Mouse (Mus musculus) heart, postnatal 0 days (tissue): Measurements from ENCODE around the gene Gm20498. TPM values are rescaled to one million over a fixed set of nuclear protein-coding genes. Genes with fewer than 3 reads are reported as not detected.
"Not testable (repeated sequence)": the region's sequence is repeated elsewhere in the genome, so short reads cannot be mapped to it uniquely, and the experiment has no call there.

Experiments used
- ATAC-seq: fragments of 200-750 bp; cut with Nextera tagmentation; 2 replicates; pipeline ENCODE4 v1.8.0; 2017; ENCODE audit warnings: low read depth, moderate number of reproducible peaks, moderate library complexity; ENCODE audit not compliant: insufficient read depth
- DNase-seq: peaks from one replicate; pipeline ENCODE4 v3.0.0-alpha.2; 2016; ENCODE audit warnings: low spot score
- H3K27ac ChIP-seq: fragments of 300-500 bp; sonication (generic); 2 replicates; pipeline ENCODE4 v1.5.1; 2014; ENCODE audit warnings: low read depth, mild to moderate bottlenecking
- H3K27me3 ChIP-seq: fragments of 300-500 bp; sonication (generic); 2 replicates; pipeline ENCODE4 v1.6.1; 2014; ENCODE audit warnings: low read length, mixed read lengths; ENCODE audit not compliant: control insufficient read depth, insufficient read depth
- H3K36me3 ChIP-seq: fragments of 300-500 bp; sonication (generic); replicated peaks from 2 replicates; pipeline ENCODE4 v1.6.1; 2014; ENCODE audit warnings: low read length, mixed read lengths; ENCODE audit not compliant: control insufficient read depth, insufficient read depth
- H3K4me1 ChIP-seq: fragments of 300-500 bp; sonication (generic); 2 replicates; pipeline ENCODE4 v1.6.1; 2014; ENCODE audit warnings: antibody characterized with exemption; ENCODE audit not compliant: control insufficient read depth, insufficient read depth
- H3K4me2 ChIP-seq: fragments of 300-500 bp; sonication (generic); 2 replicates; pipeline ENCODE4 v1.6.1; 2014; ENCODE audit warnings: low read depth, mild to moderate bottlenecking, low read length, moderate library complexity
- H3K4me3 ChIP-seq: fragments of 300-500 bp; sonication (generic); 2 replicates; pipeline ENCODE4 v1.5.1; 2014; ENCODE audit warnings: low read depth, low read length
- H3K9ac ChIP-seq: fragments of 300-500 bp; sonication (generic); replicated peaks from 2 replicates; pipeline ENCODE4 v1.6.1; 2014; ENCODE audit warnings: low read depth, low read length, mixed read lengths
- H3K9me3 ChIP-seq: fragments of 300-500 bp; sonication (generic); replicated peaks from 2 replicates; pipeline ENCODE4 v1.6.1; 2016; ENCODE audit warnings: low read length; ENCODE audit not compliant: control insufficient read depth
- CTCF ChIP-seq: IDR thresholded peaks from 2 replicates; pipeline ENCODE4 v1.5.1; 2016; ENCODE audit warnings: antibody characterized with exemption, control low read depth, low read depth
- EP300 ChIP-seq: IDR thresholded peaks from 2 replicates; pipeline ENCODE4 v1.6.1; 2016; ENCODE audit warnings: antibody characterized with exemption, low read depth
- WGBS: fragments of 180-500 bp; shearing (Covaris S2); extraction: QIAGEN DNeasy Blood & Tissue Kit; methylation state at CpG from one replicate; pipeline ENCODE4 v1.1.7; 2014; 5-methylcytosine and 5-hydroxymethylcytosine counted together
- polyA plus RNA-seq: library from polyadenylated mRNA; unstranded; fragments of >200 nt; fragmentation: Nextera tagmentation; extraction: Ambion mirVana; gene quantifications from 2 replicates; pipeline ENCODE4 v1.2.1, GENCODE M21; 2015
- total RNA-seq: library from RNA; depleted of rRNA; stranded (reverse); fragments of >200 nt; gene quantifications from 2 replicates; pipeline ENCODE4 v1.2.3, GENCODE M21; 2014; ENCODE audit warnings: low replicate concordance

Gm20498 gene
- total and polyA plus RNA-seq, 2 experiments from 2014 or later = 25.4 to 46.5 TPM

GRCm38 (mm10) chr12:81533029-81533419 is 319 bp upstream of the Gm20498 start:
- ATAC-seq (peak; percentile 3; the same call in 1 of the 2 replicates), DNase-seq (no peak)
- Histone ChIP-seq H3K27ac (peak overlapping the region; percentile 73), H3K4me3 (peak overlapping the region; percentile 98), H3K4me1 (no peaks in the 10 kb centered on the region; the same call in 1 of the 2 replicates), H3K27me3 (no peaks in the 10 kb centered on the region), H3K9ac (peak overlapping the region; percentile 82), H3K9me3 (no peaks in the 10 kb centered on the region), H3K36me3 (no peaks in the 10 kb centered on the region), H3K4me2 (peak overlapping the region; percentile 71)
- TF ChIP-seq EP300 = no peak
- no peak for TF ChIP-seq CTCF
- WGBS = 34% methylated on average over 4 of the region's 4 CpGs

- DNase-seq, H3K27ac ChIP-seq, H3K9ac ChIP-seq, H3K36me3 ChIP-seq, H3K27me3 ChIP-seq, H3K4me3 ChIP-seq, H3K4me1 ChIP-seq, H3K4me2 ChIP-seq, H3K9me3 ChIP-seq, ATAC-seq: not testable (repeated sequence)
- 73% methylated on average over 8 of the region's 8 CpGs for WGBS
Measured at GRCm38 (mm10) chr12:81530587-81530986, 2.1 kb downstream of the Gm20498 start.

GRCm38 (mm10) chr12:81496906-81497305 is 35.8 kb downstream of the Gm20498 start:
- DNase-seq, H3K27me3 ChIP-seq, H3K4me3 ChIP-seq, H3K4me2 ChIP-seq, H3K9ac ChIP-seq, H3K9me3 ChIP-seq, H3K27ac ChIP-seq, H3K4me1 ChIP-seq, H3K36me3 ChIP-seq, ATAC-seq: not testable (repeated sequence)
- WGBS = 97% methylated on average over 9 of the region's 9 CpGs

DNA sequence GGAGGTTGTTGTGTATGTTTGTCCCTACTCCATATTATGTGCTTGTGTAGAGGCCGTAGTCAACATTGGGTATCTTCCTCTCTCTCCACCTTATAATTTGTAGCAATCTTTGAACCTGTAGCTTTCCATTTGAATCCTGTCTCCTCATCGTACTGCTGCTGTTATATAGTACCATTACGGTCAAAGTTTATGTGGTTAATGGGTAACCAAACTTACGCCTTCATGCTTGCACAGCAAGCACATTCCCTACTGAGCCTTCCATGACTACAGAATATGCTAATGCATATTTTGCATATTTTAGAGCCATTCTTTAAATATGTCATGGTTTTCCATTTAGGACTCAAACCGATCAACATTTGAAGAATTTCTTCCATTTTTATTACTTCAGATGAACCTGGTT is 42.2 kb downstream of the Gm20498 start:
- 93% methylated on average over 5 of the region's 5 CpGs for WGBS

DNA sequence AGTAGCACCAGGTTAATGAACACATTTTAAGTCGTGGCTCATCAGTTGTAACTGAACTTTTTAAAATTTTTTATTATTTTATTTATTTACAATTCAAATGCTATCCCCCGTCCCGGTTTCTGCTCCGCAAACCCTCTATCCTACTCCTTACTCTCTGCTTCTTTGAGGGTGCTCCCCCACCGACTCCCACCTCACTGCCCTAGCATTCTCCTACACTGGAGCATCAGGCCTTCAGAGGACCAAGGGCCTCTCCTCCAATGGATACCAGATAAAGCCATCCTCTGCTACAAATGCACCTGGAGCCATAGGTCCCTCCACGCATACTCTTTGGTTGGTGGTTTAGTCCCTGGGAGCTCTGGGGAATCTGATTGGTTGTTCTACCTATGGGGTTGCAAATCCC is 47.4 kb downstream of the Gm20498 start:
- 40% methylated on average over 6 of the region's 6 CpGs for WGBS
- Histone ChIP-seq H3K9me3 (no peaks in the 10 kb centered on the region), H3K27ac (peak overlapping the region; percentile 96; the same call in 1 of the 2 replicates), H3K36me3 (no peaks in the 10 kb centered on the region), H3K27me3 (no peaks in the 10 kb centered on the region), H3K4me3 (peak overlapping the region; percentile 82), H3K4me2 (peak overlapping the region; percentile 80), H3K4me1 (no peaks in the 10 kb centered on the region), H3K9ac (no peak overlapping the region)
- no peak for DNase-seq
- TF ChIP-seq CTCF (no peak), EP300 (no peak)
- ATAC-seq = no peak

More for the DNA sequence above, 42.2 kb downstream of the Gm20498 start:
- ATAC-seq = no peak
- no peak overlapping the region for H3K4me2 ChIP-seq
- H3K27ac ChIP-seq = no peak overlapping the region
- no peaks in the 10 kb centered on the region for H3K27me3 ChIP-seq
- no peaks in the 10 kb centered on the region for H3K9me3 ChIP-seq
- H3K4me3 ChIP-seq = no peak overlapping the region
- H3K9ac ChIP-seq = no peak overlapping the region
- no peak for DNase-seq
- TF ChIP-seq CTCF = no peak
- no peak for TF ChIP-seq EP300
- H3K4me1 ChIP-seq = no peaks in the 10 kb centered on the region
- H3K36me3 ChIP-seq = no peaks in the 10 kb centered on the region

DNA sequence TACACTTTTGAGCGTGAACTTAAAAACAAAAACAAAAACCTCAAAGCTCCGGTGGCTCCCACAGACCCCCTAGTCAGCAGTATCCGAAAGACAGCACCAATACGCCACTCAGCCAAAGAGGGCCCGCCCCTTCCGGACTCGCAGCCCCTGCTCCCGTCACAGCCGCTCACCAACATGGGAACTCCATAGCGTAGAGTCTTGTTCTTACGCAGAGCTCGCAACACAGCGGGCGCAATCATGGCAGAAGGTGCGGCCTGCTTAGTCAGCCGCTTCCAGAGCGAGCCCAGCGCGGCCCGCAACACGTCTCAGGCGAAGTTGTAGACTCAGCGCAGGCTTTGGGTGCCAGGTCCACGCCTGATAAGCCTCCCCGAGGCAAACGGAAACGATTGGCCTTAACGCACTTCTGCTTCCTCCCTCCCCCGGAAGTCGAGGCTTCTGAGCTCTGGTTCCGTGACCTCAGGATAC is 47.9 kb downstream of the Gm20498 start, which contains the start of gene Cox16:
Cox16 (minus strand) TSS at position 401 of the 465 bp plus-strand sequence.
- ATAC-seq (peak; percentile 97), DNase-seq (peak; percentile 72)
- TF ChIP-seq EP300 = peak; percentile 58; the same call in 1 of the 2 replicates
- TF ChIP-seq CTCF = no peak
- Histone ChIP-seq H3K36me3 (no peaks in the 10 kb centered on the region), H3K27me3 (no peaks in the 10 kb centered on the region), H3K4me3 (peak within 1 kb of the TSS; percentile 82), H3K4me2 (peak within 1 kb of the TSS; percentile 80), H3K27ac (peak within 1 kb of the TSS; percentile 96), H3K9ac (peak within 1 kb of the TSS; percentile 74), H3K9me3 (no peaks in the 10 kb centered on the region), H3K4me1 (no peaks in the 10 kb centered on the region)
- under 1% methylated on average over 31 of the region's 31 CpGs for WGBS
